Mouse (Mus musculus): Measurements from ENCODE around the gene B4galt1. TPM values are rescaled to one million over a fixed set of nuclear protein-coding genes. Genes with fewer than 3 reads are reported as not detected.

Gene B4galt1
- 2.3 and 2.7 TPM in 2 replicates for polyA plus RNA-seq (2012)

- no peaks in the 10 kb centered on the region for H3K9me3 ChIP-seq (ENCODE audit: control insufficient read depth, low read length)
- H3K4me3 ChIP-seq (replicated peaks), result peak within 1 kb of the TSS; percentile 85
- H3K4me1 ChIP-seq (ENCODE audit: control insufficient read depth), result peaks cover 67% of the 10 kb centered on the region
- no peaks in the 10 kb centered on the region for H3K27me3 ChIP-seq (ENCODE audit: control insufficient read depth)
- TF ChIP-seq GATA1 (IDR thresholded peaks at IDR 0.05; ENCODE audit: low read length) (no peak), TAL1 (IDR thresholded peaks at IDR 0.05; ENCODE audit: low read length) (no peak)
- peaks cover 32% of the 10 kb centered on the region for H3K36me3 ChIP-seq (ENCODE audit: control insufficient read depth)
These were observed at the start of gene B4galt1 for GRCm38 (mm10) chr4:40853565-40854386. TSS of gene B4galt1 (minus strand) at chr4:40854005.

- Histone ChIP-seq H3K9me3 (ENCODE audit: control insufficient read depth, low read length) (peaks cover 3% of the 10 kb centered on the region; the same call in 1 of the 2 replicates), H3K27me3 (ENCODE audit: control insufficient read depth) (no peaks in the 10 kb centered on the region), H3K4me3 (replicated peaks) (no peak overlapping the region), H3K4me1 (ENCODE audit: control insufficient read depth) (peaks cover 11% of the 10 kb centered on the region), H3K36me3 (ENCODE audit: control insufficient read depth) (no peaks in the 10 kb centered on the region)
- no peak for TF ChIP-seq GATA1 (IDR thresholded peaks at IDR 0.05; ENCODE audit: low read length)
- TF ChIP-seq TAL1 (IDR thresholded peaks at IDR 0.05; ENCODE audit: low read length), result no peak
These were observed 46.8 kb upstream of the B4galt1 start for GRCm38 (mm10) chr4:40900612-40901011.

GRCm38 (mm10) chr4:40900071-40900470 lies 46.3 kb upstream of the B4galt1 start:
- TF ChIP-seq GATA1 (IDR thresholded peaks at IDR 0.05; ENCODE audit: low read length), result no peak
- no peak for TF ChIP-seq TAL1 (IDR thresholded peaks at IDR 0.05; ENCODE audit: low read length)
- Histone ChIP-seq H3K4me1 (ENCODE audit: control insufficient read depth) (peaks cover 11% of the 10 kb centered on the region), H3K36me3 (ENCODE audit: control insufficient read depth) (no peaks in the 10 kb centered on the region), H3K27me3 (ENCODE audit: control insufficient read depth) (no peaks in the 10 kb centered on the region), H3K4me3 (replicated peaks) (no peak overlapping the region), H3K9me3 (ENCODE audit: control insufficient read depth, low read length) (peaks cover 5% of the 10 kb centered on the region; the same call in 1 of the 2 replicates)

- TF ChIP-seq GATA1 (IDR thresholded peaks at IDR 0.05; ENCODE audit: low read length) (no peak), TAL1 (IDR thresholded peaks at IDR 0.05; ENCODE audit: low read length) (no peak)
- Histone ChIP-seq H3K4me1 (ENCODE audit: control insufficient read depth) (peaks cover 11% of the 10 kb centered on the region), H3K9me3 (ENCODE audit: control insufficient read depth, low read length) (peaks cover 5% of the 10 kb centered on the region; the same call in 1 of the 2 replicates), H3K36me3 (ENCODE audit: control insufficient read depth) (no peaks in the 10 kb centered on the region), H3K27me3 (ENCODE audit: control insufficient read depth) (no peaks in the 10 kb centered on the region), H3K4me3 (replicated peaks) (no peak overlapping the region)
These were observed 45.5 kb upstream of the B4galt1 start for GRCm38 (mm10) chr4:40899264-40899663.

GRCm38 (mm10) chr4:40898476-40899044 lies 44.8 kb upstream of the B4galt1 start:
- no peak overlapping the region for H3K4me3 ChIP-seq (replicated peaks)
- peaks cover 5% of the 10 kb centered on the region; the same call in 1 of the 2 replicates for H3K9me3 ChIP-seq (ENCODE audit: control insufficient read depth, low read length)
- no peak for TF ChIP-seq TAL1 (IDR thresholded peaks at IDR 0.05; ENCODE audit: low read length)
- TF ChIP-seq GATA1 (IDR thresholded peaks at IDR 0.05; ENCODE audit: low read length), result no peak
- peaks cover 11% of the 10 kb centered on the region for H3K4me1 ChIP-seq (ENCODE audit: control insufficient read depth)
- no peaks in the 10 kb centered on the region for H3K27me3 ChIP-seq (ENCODE audit: control insufficient read depth)
- no peaks in the 10 kb centered on the region for H3K36me3 ChIP-seq (ENCODE audit: control insufficient read depth)

- Histone ChIP-seq H3K27me3 (ENCODE audit: control insufficient read depth) (no peaks in the 10 kb centered on the region), H3K4me1 (ENCODE audit: control insufficient read depth) (peaks cover 9% of the 10 kb centered on the region), H3K36me3 (ENCODE audit: control insufficient read depth) (no peaks in the 10 kb centered on the region), H3K9me3 (ENCODE audit: control insufficient read depth, low read length) (peaks cover 5% of the 10 kb centered on the region; the same call in 1 of the 2 replicates), H3K4me3 (replicated peaks) (no peak overlapping the region)
- TF ChIP-seq GATA1 (IDR thresholded peaks at IDR 0.05; ENCODE audit: low read length) (no peak), TAL1 (IDR thresholded peaks at IDR 0.05; ENCODE audit: low read length) (no peak)
These were observed 41.8 kb upstream of the B4galt1 start for GRCm38 (mm10) chr4:40895646-40896045.

GRCm38 (mm10) chr4:40895118-40895517 lies 41.3 kb upstream of the B4galt1 start:
- H3K4me1 ChIP-seq (ENCODE audit: control insufficient read depth), result peaks cover 4% of the 10 kb centered on the region; the same call in 1 of the 2 replicates
- peaks cover 3% of the 10 kb centered on the region; the same call in 1 of the 2 replicates for H3K9me3 ChIP-seq (ENCODE audit: control insufficient read depth, low read length)
- no peak overlapping the region for H3K4me3 ChIP-seq (replicated peaks)
- H3K27me3 ChIP-seq (ENCODE audit: control insufficient read depth), result no peaks in the 10 kb centered on the region
- no peak for TF ChIP-seq TAL1 (IDR thresholded peaks at IDR 0.05; ENCODE audit: low read length)
- no peaks in the 10 kb centered on the region for H3K36me3 ChIP-seq (ENCODE audit: control insufficient read depth)

GRCm38 (mm10) chr4:40891206-40891605 lies 37.4 kb upstream of the B4galt1 start:
- Histone ChIP-seq H3K27me3 (ENCODE audit: control insufficient read depth) (no peaks in the 10 kb centered on the region), H3K4me1 (ENCODE audit: control insufficient read depth) (no peaks in the 10 kb centered on the region; the same call in 1 of the 2 replicates), H3K4me3 (replicated peaks) (no peak overlapping the region), H3K36me3 (ENCODE audit: control insufficient read depth) (no peaks in the 10 kb centered on the region), H3K9me3 (ENCODE audit: control insufficient read depth, low read length) (peaks cover 3% of the 10 kb centered on the region; the same call in 1 of the 2 replicates)
- TF ChIP-seq GATA1 (IDR thresholded peaks at IDR 0.05; ENCODE audit: low read length), result no peak
- TF ChIP-seq TAL1 (IDR thresholded peaks at IDR 0.05; ENCODE audit: low read length), result no peak

GRCm38 (mm10) chr4:40889983-40890382 lies 36.2 kb upstream of the B4galt1 start:
- Histone ChIP-seq H3K36me3 (ENCODE audit: control insufficient read depth) (no peaks in the 10 kb centered on the region), H3K4me3 (replicated peaks) (no peak overlapping the region), H3K9me3 (ENCODE audit: control insufficient read depth, low read length) (no peaks in the 10 kb centered on the region), H3K4me1 (ENCODE audit: control insufficient read depth) (no peaks in the 10 kb centered on the region; the same call in 1 of the 2 replicates), H3K27me3 (ENCODE audit: control insufficient read depth) (no peaks in the 10 kb centered on the region)
- TF ChIP-seq GATA1 (IDR thresholded peaks at IDR 0.05; ENCODE audit: low read length), result no peak

Measured in erythroblast, embryonic 14.5 days (primary cell).